Mouse (Mus musculus) myocyte (in vitro differentiated cells): ENCODE results near the gene Cnfn. TPM values are rescaled to one million over a fixed set of nuclear protein-coding genes. Genes with fewer than 3 reads are reported as not detected.
"Not testable (repeated sequence)": the region's sequence is repeated elsewhere in the genome, so short reads cannot be mapped to it uniquely, and the experiment has no call there.

Source experiments
- H3K27me3 ChIP-seq: one replicate; pipeline ENCODE4 v1.6.1; 2011; ENCODE audit not compliant: control insufficient read depth, insufficient read depth, insufficient read length
- H3K36me3 ChIP-seq: one replicate; pipeline ENCODE4 v1.6.1; 2011; ENCODE audit not compliant: control insufficient read depth, insufficient read depth
- H3K4me2 ChIP-seq: one replicate; pipeline ENCODE4 v1.6.1; 2011; ENCODE audit warnings: low read depth, control low read depth
- H3K4me3 ChIP-seq: one replicate; pipeline ENCODE4 v1.5.1; 2011; ENCODE audit warnings: mild to moderate bottlenecking, control low read depth, moderate library complexity
- H3K79me2 ChIP-seq: one replicate; pipeline ENCODE4 v1.6.1; 2011; ENCODE audit not compliant: control insufficient read depth, insufficient read depth
- H3ac ChIP-seq: one replicate; pipeline ENCODE4 v1.6.1; 2011; ENCODE audit not compliant: control insufficient read depth, insufficient read length
- CEBPB ChIP-seq: IDR thresholded peaks from 2 replicates; pipeline ENCODE4 v1.6.1; 2011; ENCODE audit warnings: mild to moderate bottlenecking, moderate library complexity; ENCODE audit not compliant: poor library complexity, insufficient read depth, severe bottlenecking
- E2F4 ChIP-seq: IDR thresholded peaks from one replicate; pipeline ENCODE4 v1.6.1; 2011; ENCODE audit warnings: mild to moderate bottlenecking, control low read depth, moderate library complexity; ENCODE audit not compliant: insufficient read depth
- MAX ChIP-seq: IDR thresholded peaks from one replicate; pipeline ENCODE4 v1.6.1; 2011; ENCODE audit warnings: low read depth, mild to moderate bottlenecking, control low read depth
- MYOD1 ChIP-seq, 3 experiments: IDR thresholded peaks; one replicate each; pipeline ENCODE4 v1.6.1; 2011; ENCODE audit warnings: control low read depth in 2 of 3, low read depth in 2 of 3, mild to moderate bottlenecking in 2 of 3, moderate library complexity in 1 of 3; ENCODE audit not compliant: insufficient read length in 2 of 3, control insufficient read depth in 1 of 3
- MYOG ChIP-seq, 3 experiments: IDR thresholded peaks; one replicate each; pipeline ENCODE4 v1.6.1; 2011; ENCODE audit warnings: control low read depth in 2 of 3, low read depth in 2 of 3, mild to moderate bottlenecking in 2 of 3; ENCODE audit not compliant: insufficient read length in 2 of 3, control insufficient read depth in 1 of 3, insufficient read depth in 1 of 3
- POLR2A ChIP-seq: IDR thresholded peaks from one replicate; pipeline ENCODE4 v1.6.1; 2011; ENCODE audit warnings: low read depth, mild to moderate bottlenecking, control low read depth, moderate library complexity; ENCODE audit not compliant: insufficient read length
- POLR2AphosphoS2 ChIP-seq: IDR thresholded peaks from one replicate; pipeline ENCODE4 v1.6.1; 2011; ENCODE audit warnings: low read depth, control low read depth; ENCODE audit not compliant: insufficient read length
- REST ChIP-seq: IDR thresholded peaks from one replicate; pipeline ENCODE4 v1.6.1; 2011; ENCODE audit warnings: mild to moderate bottlenecking, control low read depth, moderate library complexity; ENCODE audit not compliant: insufficient read depth, insufficient read length
- SRF ChIP-seq: IDR thresholded peaks from one replicate; pipeline ENCODE4 v1.6.1; 2011; ENCODE audit warnings: low read depth; ENCODE audit not compliant: control insufficient read depth, insufficient read length
- TCF12 ChIP-seq: IDR thresholded peaks from one replicate; pipeline ENCODE4 v1.6.1; 2011; ENCODE audit warnings: mild to moderate bottlenecking, control low read depth; ENCODE audit not compliant: poor library complexity, insufficient read depth, severe bottlenecking
- TCF3 ChIP-seq: IDR thresholded peaks from one replicate; pipeline ENCODE4 v1.6.1; 2011; ENCODE audit warnings: low read depth, control low read depth; ENCODE audit not compliant: insufficient read length
- USF1 ChIP-seq: IDR thresholded peaks from one replicate; pipeline ENCODE4 v1.6.1; 2011; ENCODE audit warnings: low read depth, mild to moderate bottlenecking, control low read depth, moderate library complexity
- polyA plus RNA-seq: library from polyadenylated mRNA; unstranded; fragments of >200 nt; fragmentation: generic; extraction: Trizol; gene quantifications from one replicate; pipeline ENCODE4 v1.2.1, GENCODE M21; 2012; ENCODE audit warnings: missing spikeins

The Cnfn gene
- polyA plus RNA-seq, 1 experiment: not detected

- TF ChIP-seq POLR2A: no peak
- no peak for TF ChIP-seq E2F4
- no peak for TF ChIP-seq MYOD1 (IDR thresholded peaks at IDR 0.05; ENCODE audit: control insufficient read depth in 1 of 3, insufficient read length in 2 of 3, low read depth in 2 of 3)
- no peak for TF ChIP-seq USF1
- no peak for TF ChIP-seq TCF3
- Histone ChIP-seq H3K4me3 (no peak overlapping the region), H3ac (no peak overlapping the region)
Measured at GRCm38 (mm10) chr7:25410969-25411615, 41.6 kb upstream of the Cnfn start.

GRCm38 (mm10) chr7:25409114-25409760, 39.7 kb upstream of the Cnfn start:
- no peak overlapping the region for H3ac ChIP-seq
- TF ChIP-seq E2F4 (no peak), REST (no peak)
- H3K27me3 ChIP-seq: no peaks in the 10 kb centered on the region
- no peak overlapping the region for H3K4me3 ChIP-seq
- H3K79me2 ChIP-seq: no peaks in the 10 kb centered on the region
- no peak overlapping the region for H3K4me2 ChIP-seq
- H3K36me3 ChIP-seq: no peaks in the 10 kb centered on the region

More at GRCm38 (mm10) chr7:25410969-25411615, 41.6 kb upstream of the Cnfn start:
- Histone ChIP-seq H3K27me3 (no peaks in the 10 kb centered on the region), H3K4me2 (no peak overlapping the region), H3K36me3 (no peaks in the 10 kb centered on the region), H3K79me2 (no peaks in the 10 kb centered on the region)

GRCm38 (mm10) chr7:25406468-25406867, 36.9 kb upstream of the Cnfn start:
- TF ChIP-seq REST: no peak
- TF ChIP-seq CEBPB: peak; percentile 57; the same call in 1 of the 2 replicates
- Histone ChIP-seq H3K27me3 (no peaks in the 10 kb centered on the region), H3K79me2 (no peaks in the 10 kb centered on the region), H3K36me3 (no peaks in the 10 kb centered on the region), H3K4me2 (no peak overlapping the region), H3K4me3 (no peak overlapping the region), H3ac (no peak overlapping the region)

- Histone ChIP-seq H3K27me3 (no peaks in the 10 kb centered on the region), H3ac (no peak overlapping the region), H3K79me2 (no peaks in the 10 kb centered on the region), H3K36me3 (no peaks in the 10 kb centered on the region), H3K4me2 (no peak overlapping the region), H3K4me3 (no peak overlapping the region)
- no peak for TF ChIP-seq MYOD1 (IDR thresholded peaks at IDR 0.05; ENCODE audit: control insufficient read depth in 1 of 3, insufficient read length in 2 of 3, low read depth in 2 of 3)
- no peak for TF ChIP-seq POLR2A
- no peak for TF ChIP-seq MYOG (IDR thresholded peaks at IDR 0.05; ENCODE audit: control insufficient read depth in 1 of 3, insufficient read depth in 1 of 3, insufficient read length in 2 of 3, low read depth in 2 of 3)
- no peak for TF ChIP-seq POLR2AphosphoS2
- no peak for TF ChIP-seq REST
- no peak for TF ChIP-seq USF1
- TF ChIP-seq MAX: no peak
- no peak for TF ChIP-seq SRF
- TF ChIP-seq TCF12: no peak
- TF ChIP-seq E2F4: no peak
- TF ChIP-seq CEBPB: no peak
- TF ChIP-seq TCF3: no peak
Measured at GRCm38 (mm10) chr7:25402671-25403101, 33.2 kb upstream of the Cnfn start.

- H3K4me3 ChIP-seq: no peak overlapping the region
- no peaks in the 10 kb centered on the region for H3K79me2 ChIP-seq
- no peak overlapping the region for H3ac ChIP-seq
- H3K36me3 ChIP-seq: no peaks in the 10 kb centered on the region
- H3K27me3 ChIP-seq: no peaks in the 10 kb centered on the region
- H3K4me2 ChIP-seq: no peak overlapping the region
- no peak for TF ChIP-seq TCF3
- TF ChIP-seq POLR2AphosphoS2: no peak
Measured at GRCm38 (mm10) chr7:25401986-25402385, 32.5 kb upstream of the Cnfn start.

- Histone ChIP-seq H3K27me3 (no peaks in the 10 kb centered on the region), H3K4me2 (no peak overlapping the region), H3K36me3 (no peaks in the 10 kb centered on the region), H3ac (no peak overlapping the region), H3K4me3 (no peak overlapping the region), H3K79me2 (no peaks in the 10 kb centered on the region)
- TF ChIP-seq E2F4 (no peak), POLR2A (no peak), SRF (no peak), MYOG (IDR thresholded peaks at IDR 0.05; ENCODE audit: control insufficient read depth in 1 of 3, insufficient read depth in 1 of 3, insufficient read length in 2 of 3, low read depth in 2 of 3) (no peak), POLR2AphosphoS2 (no peak), REST (no peak), MAX (no peak), TCF3 (no peak)
Measured at GRCm38 (mm10) chr7:25401551-25401950, 32.0 kb upstream of the Cnfn start.

- not testable (repeated sequence) for H3K27me3 ChIP-seq, H3K4me2 ChIP-seq
Measured at GRCm38 (mm10) chr7:25399028-25399427, 29.5 kb upstream of the Cnfn start.

More at GRCm38 (mm10) chr7:25399028-25399427, 29.5 kb upstream of the Cnfn start:
- H3K79me2 ChIP-seq, H3K4me3 ChIP-seq, H3K36me3 ChIP-seq, H3ac ChIP-seq: not testable (repeated sequence)
